Mouse (Mus musculus) left cerebral cortex, adult 11 months (tissue): ENCODE results near the gene Elf2.
"Not testable (repeated sequence)": the region's sequence is repeated elsewhere in the genome, so short reads cannot be mapped to it uniquely, and the experiment has no call there.

Experiments
- DNase-seq: peaks from one replicate; pipeline ENCODE4 v3.0.0; 2022; ENCODE audit warnings: low spot score

Elf2 gene

GRCm38 (mm10) chr3:51359558-51360307 lies 19.3 kb upstream of the Elf2 start:
- no peak for DNase-seq

GRCm38 (mm10) chr3:51358660-51359557 lies 18.4 kb upstream of the Elf2 start:
- no peak for DNase-seq

GRCm38 (mm10) chr3:51358181-51358580 lies 17.7 kb upstream of the Elf2 start:
- no peak for DNase-seq

GRCm38 (mm10) chr3:51357624-51358023 lies 17.2 kb upstream of the Elf2 start:
- no peak for DNase-seq

- DNase-seq: no peak
Observed at GRCm38 (mm10) chr3:51357078-51357477, 16.6 kb upstream of the Elf2 start.

GRCm38 (mm10) chr3:51354956-51355355 lies 14.5 kb upstream of the Elf2 start:
- not testable (repeated sequence) for DNase-seq

- DNase-seq: no peak
Observed at GRCm38 (mm10) chr3:51354034-51354427, 13.6 kb upstream of the Elf2 start.

GRCm38 (mm10) chr3:51353325-51354033 lies 13.0 kb upstream of the Elf2 start:
- DNase-seq: no peak

GRCm38 (mm10) chr3:51350806-51351205 lies 10.3 kb upstream of the Elf2 start:
- DNase-seq: no peak

- no peak for DNase-seq
Observed at GRCm38 (mm10) chr3:51348646-51349238, 8.3 kb upstream of the Elf2 start.

- not testable (repeated sequence) for DNase-seq
Observed at GRCm38 (mm10) chr3:51345017-51345416, 4.6 kb upstream of the Elf2 start.

GRCm38 (mm10) chr3:51344182-51344581 lies 3.7 kb upstream of the Elf2 start:
- not testable (repeated sequence) for DNase-seq

GRCm38 (mm10) chr3:51343260-51343659 lies 2.8 kb upstream of the Elf2 start:
- no peak for DNase-seq

- no peak for DNase-seq
Observed at GRCm38 (mm10) chr3:51342152-51342551, 1.7 kb upstream of the Elf2 start.

GRCm38 (mm10) chr3:51341268-51342081 lies 1.0 kb upstream of the Elf2 start:
- DNase-seq: peak; percentile 47

- DNase-seq: no peak
Observed at GRCm38 (mm10) chr3:51339734-51340551, 520 bp downstream of the Elf2 start.

- DNase-seq: no peak
Observed at GRCm38 (mm10) chr3:51339378-51339733, 1.1 kb downstream of the Elf2 start.

GRCm38 (mm10) chr3:51335378-51335777 lies 5.1 kb downstream of the Elf2 start:
- no peak for DNase-seq

- no peak for DNase-seq
Observed at GRCm38 (mm10) chr3:51333950-51334349, 6.5 kb downstream of the Elf2 start.

- DNase-seq: no peak
Observed at GRCm38 (mm10) chr3:51333234-51333889, 7.1 kb downstream of the Elf2 start.
